Mouse (Mus musculus) regulatory T cell (primary cell): ENCODE results near the gene Ipmk.

Experiments used
- in situ Hi-C: fragments of 300-600 bp; cut with MboI, MseI; formaldehyde crosslinking; loops from one replicate; pipeline ENCODE4 v1.15.1; 2025; ENCODE audit warnings: high pct_unique_total_duplicates

Ipmk gene

DNA sequence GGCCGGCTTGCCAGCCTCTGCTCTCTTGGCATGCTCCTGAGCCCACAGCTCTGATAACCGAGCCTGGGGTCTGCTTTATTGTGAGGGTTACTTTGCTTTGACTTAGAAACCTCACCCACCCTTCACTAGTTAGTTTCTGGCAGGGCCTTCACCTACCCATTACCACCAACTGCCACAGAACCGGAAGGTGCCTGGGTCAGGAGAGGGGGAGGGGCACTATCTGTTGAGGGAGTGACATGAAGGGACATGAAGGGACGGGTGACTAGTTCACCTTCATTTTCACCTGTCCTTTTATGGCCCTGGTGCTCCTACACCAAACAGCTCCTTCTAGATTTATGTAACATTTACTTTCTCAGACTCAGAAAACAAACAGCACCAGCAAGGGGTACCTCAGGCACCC lies 8.1 kb upstream of the Ipmk start:
- in situ Hi-C loops: no loop called here

DNA sequence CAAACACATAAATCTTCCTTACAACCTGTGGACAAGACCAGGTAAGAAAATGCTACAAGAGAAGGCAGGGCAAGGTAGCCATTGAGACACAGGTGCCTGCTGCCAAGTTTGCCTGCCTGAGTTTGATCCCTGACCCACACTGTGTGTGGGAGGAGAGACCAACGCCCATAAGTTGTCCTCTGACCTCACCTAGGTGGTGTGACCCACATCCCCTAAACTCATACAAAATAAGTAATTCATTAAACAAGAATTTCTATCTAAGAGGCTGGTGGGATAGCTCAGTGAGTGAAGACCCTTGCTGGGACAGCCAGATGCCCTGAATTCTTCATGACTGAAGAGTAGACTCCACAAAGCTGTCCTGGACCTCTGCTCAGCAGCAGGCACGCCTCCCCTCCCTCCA lies 7.4 kb upstream of the Ipmk start:
- in situ Hi-C loops: loop anchor here (10.0 kb wide), 2 partner anchors 1215 to 1315 kb away; partner anchors contain the start of gene Zwint

GRCm38 (mm10) chr10:71341290-71341689 lies 6.3 kb upstream of the Ipmk start:
- in situ Hi-C loops: loop anchor here (10.0 kb wide), 2 partner anchors 1216 to 1314 kb away; partner anchors contain the start of gene Zwint

- in situ Hi-C loops: loop anchor here (10.0 kb wide), 2 partner anchors 1217 to 1313 kb away; partner anchors contain the start of gene Zwint
Observed at GRCm38 (mm10) chr10:71342030-71342805, 5.3 kb upstream of the Ipmk start.

DNA sequence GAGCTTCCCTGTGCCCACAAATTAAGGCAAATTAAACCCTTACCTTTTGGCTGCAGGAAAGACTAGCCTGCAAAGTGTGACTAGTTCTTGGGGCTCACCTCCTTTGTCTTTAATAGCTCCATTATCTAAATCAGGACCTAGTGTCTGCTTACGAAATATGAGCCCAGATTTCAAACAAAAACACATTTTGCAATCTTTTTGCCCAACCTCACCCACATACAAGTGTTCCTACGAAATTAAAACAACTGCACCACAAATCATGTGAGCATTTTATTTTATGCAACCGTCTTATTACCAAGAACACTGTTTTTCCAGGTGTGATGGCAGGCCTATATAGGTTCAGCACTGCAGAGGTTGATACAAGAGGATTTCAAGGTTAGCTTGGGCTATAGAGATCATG lies 4.4 kb upstream of the Ipmk start:
- in situ Hi-C loops: loop anchor here (10.0 kb wide), 2 partner anchors 1218 to 1312 kb away; partner anchors contain the start of gene Zwint

DNA sequence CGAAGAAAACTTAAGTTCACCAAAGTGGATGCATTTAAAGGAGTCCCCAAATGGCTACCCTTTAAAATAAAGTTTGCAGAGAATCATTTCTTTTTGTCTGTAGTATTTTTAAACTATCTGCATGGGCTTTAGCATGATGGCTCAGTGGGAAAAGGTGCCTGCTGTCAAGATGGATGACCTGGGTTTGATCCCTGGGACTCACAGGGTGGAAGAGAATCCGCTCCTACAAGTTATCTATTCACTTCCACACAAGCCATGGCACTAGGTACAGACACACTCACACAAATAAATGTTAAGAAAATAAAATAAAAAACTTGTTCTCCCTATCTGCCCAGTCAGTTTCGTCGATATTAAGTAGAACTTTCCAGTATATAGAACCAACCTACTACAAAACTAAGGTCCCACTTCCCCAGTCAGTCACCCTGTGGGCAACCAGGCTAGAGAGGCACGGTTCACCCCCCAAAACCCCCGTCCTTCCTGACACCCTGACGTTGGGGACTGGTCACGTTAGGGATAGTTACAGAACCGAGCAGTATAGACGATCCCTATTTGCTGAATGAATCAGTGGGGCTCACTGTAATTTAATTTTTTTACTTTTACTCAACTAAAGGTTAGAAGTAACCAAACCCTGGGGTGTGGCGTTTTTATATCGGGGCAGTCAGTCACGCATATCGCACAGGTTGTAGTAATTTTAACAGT lies 3.8 kb upstream of the Ipmk start:
- in situ Hi-C loops: loop anchor here (10.0 kb wide), 2 partner anchors 1219 to 1311 kb away; partner anchors contain the start of gene Zwint

DNA sequence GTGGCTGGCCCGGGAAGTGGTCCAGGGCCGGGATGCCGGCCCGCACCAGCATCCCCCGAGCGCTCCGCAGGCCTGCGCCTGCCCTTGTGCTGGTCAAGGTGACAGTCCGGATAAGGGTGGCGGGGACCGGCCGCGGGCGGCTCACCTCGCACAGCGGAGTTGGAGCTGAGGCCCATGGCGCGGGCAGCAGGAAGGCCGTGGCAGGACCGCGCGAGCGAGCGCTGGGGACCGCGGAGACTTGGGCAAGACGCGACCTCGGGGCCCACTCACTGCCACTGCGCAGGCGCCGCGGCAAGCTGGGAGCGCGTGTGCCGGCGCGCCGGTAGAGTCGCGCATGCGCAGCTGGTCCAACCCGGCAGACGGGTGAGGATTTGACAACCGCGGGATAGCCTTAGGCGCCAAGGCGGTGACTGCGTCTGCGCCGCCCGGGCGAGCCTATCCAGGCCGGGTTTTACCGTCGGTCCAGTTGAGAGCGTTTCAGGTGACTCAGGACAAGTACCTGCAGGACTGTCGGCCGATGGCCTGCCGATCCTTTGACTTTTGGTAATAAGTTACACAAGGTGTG lies 2.9 kb upstream of the Ipmk start, which contains the start of gene Cisd1:
Gene Cisd1, minus strand, starts transcription at position 376 of the 565 bp plus-strand sequence.
- in situ Hi-C loops: loop anchor here (5.0 to 10.0 kb wide), 3 partner anchors 107 to 1310 kb away; partner anchors contain the start of genes Tfam and Zwint

- in situ Hi-C loops: loop anchor here (5.0 to 10.0 kb wide), 3 partner anchors 109 to 1309 kb away; partner anchors contain the start of genes Tfam and Zwint
Observed at GRCm38 (mm10) chr10:71346106-71346505, 1.5 kb upstream of the Ipmk start.

GRCm38 (mm10) chr10:71346722-71347508 lies 648 bp upstream of the Ipmk start:
- in situ Hi-C loops: loop anchor here (5.0 to 10.0 kb wide), 3 partner anchors 110 to 1308 kb away; partner anchors contain the start of genes Tfam and Zwint

GRCm38 (mm10) chr10:71347964-71348636 lies 537 bp downstream of the Ipmk start:
- in situ Hi-C loops: loop anchor here (5.0 to 10.0 kb wide), 3 partner anchors 111 to 1307 kb away; partner anchors contain the start of genes Tfam and Zwint

DNA sequence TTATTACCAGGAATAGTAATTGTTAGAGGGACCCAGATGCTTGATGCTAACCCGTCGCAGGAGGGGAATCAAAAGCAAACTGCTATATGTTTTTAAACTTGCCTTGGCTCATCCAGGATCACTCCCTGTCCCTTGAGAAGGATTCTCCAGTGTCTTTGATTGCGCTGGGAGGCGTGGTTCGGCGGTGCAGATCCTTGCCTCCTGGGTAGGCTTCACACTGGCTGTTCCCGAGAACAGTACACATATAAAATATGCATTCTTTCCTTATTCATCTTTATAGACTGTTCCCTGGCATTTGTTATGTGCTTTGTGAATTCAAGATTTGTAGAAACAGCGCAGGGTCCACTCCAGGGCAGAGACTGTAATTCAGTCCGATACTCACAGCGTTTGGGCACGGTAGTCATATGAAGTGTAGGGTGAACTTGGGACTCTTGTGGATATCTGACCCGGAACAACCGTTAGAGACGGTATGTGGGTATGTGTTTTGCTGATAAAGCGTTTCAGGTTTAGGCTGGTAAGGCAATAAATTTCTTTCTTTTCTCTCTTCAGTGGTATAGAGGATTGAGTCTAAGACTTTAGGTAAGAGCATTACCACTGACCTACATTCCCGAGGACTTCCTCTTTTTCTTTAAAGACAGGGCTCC lies 1.2 kb downstream of the Ipmk start:
- in situ Hi-C loops: loop anchor here (5.0 to 10.0 kb wide), 3 partner anchors 111 to 1306 kb away; partner anchors contain the start of genes Tfam and Zwint

GRCm38 (mm10) chr10:71349290-71349689 lies 1.7 kb downstream of the Ipmk start:
- in situ Hi-C loops: loop anchor here (5.0 to 10.0 kb wide), 3 partner anchors 112 to 1306 kb away; partner anchors contain the start of genes Tfam and Zwint

- in situ Hi-C loops: no loop called here
Observed at GRCm38 (mm10) chr10:71351301-71351700, 3.7 kb downstream of the Ipmk start.

GRCm38 (mm10) chr10:71353850-71354249 lies 6.3 kb downstream of the Ipmk start:
- in situ Hi-C loops: no loop called here

GRCm38 (mm10) chr10:71354947-71355346 lies 7.4 kb downstream of the Ipmk start:
- in situ Hi-C loops: no loop called here

DNA sequence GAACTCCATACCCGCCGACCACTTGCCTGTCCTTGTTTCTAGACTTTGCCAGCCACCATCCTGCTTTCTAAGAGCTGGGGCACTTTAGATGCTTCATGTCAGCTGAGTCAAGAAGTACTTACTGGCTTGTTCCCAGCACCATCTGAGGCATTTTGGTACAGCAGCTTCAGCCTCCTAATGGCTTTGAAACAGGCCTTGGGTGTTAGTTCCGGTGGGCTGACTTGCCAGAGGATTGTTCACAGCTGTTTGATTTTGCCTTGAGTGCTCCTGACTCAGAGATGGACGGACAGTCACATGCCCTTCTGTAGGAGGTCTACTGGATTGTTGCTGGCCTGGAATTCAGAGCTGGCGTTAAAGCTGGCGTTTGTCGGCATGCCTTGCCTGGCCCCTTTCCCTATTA lies 13.5 kb downstream of the Ipmk start:
- in situ Hi-C loops: no loop called here

- in situ Hi-C loops: no loop called here
Observed at GRCm38 (mm10) chr10:71361836-71362562, 14.4 kb downstream of the Ipmk start.

GRCm38 (mm10) chr10:71363440-71363839 lies 15.9 kb downstream of the Ipmk start:
- in situ Hi-C loops: no loop called here

- in situ Hi-C loops: no loop called here
Observed at GRCm38 (mm10) chr10:71363858-71364257, 16.3 kb downstream of the Ipmk start.
